Mouse (Mus musculus): Measurements from ENCODE around the gene Spata32. TPM values are rescaled to one million over a fixed set of nuclear protein-coding genes. Genes with fewer than 3 reads are reported as not detected.

Spata32 gene
- not detected in 2 replicates for polyA plus RNA-seq (2012)

GRCm38 (mm10) chr11:103217790-103218516 is at the start of gene Spata32:
TSS of gene Spata32 (minus strand) at chr11:103218432.
- no peak for TF ChIP-seq GATA1 (IDR thresholded peaks at IDR 0.05; ENCODE audit: low read length)

- TF ChIP-seq GATA1 (IDR thresholded peaks at IDR 0.05; ENCODE audit: low read length) = no peak
Measured at GRCm38 (mm10) chr11:103267346-103268219, 49.4 kb upstream of the Spata32 start, which contains the start of gene Map3k14. TSS of gene Map3k14 (minus strand) at chr11:103267472.

GRCm38 (mm10) chr11:103266729-103267345 is 48.6 kb upstream of the Spata32 start:
- no peak for TF ChIP-seq GATA1 (IDR thresholded peaks at IDR 0.05; ENCODE audit: low read length)

- no peak for TF ChIP-seq GATA1 (IDR thresholded peaks at IDR 0.05; ENCODE audit: low read length)
Measured at GRCm38 (mm10) chr11:103265856-103266255, 47.6 kb upstream of the Spata32 start.

GRCm38 (mm10) chr11:103265211-103265610 is 47.0 kb upstream of the Spata32 start:
- TF ChIP-seq GATA1 (IDR thresholded peaks at IDR 0.05; ENCODE audit: low read length) = peak; percentile 20

- TF ChIP-seq GATA1 (IDR thresholded peaks at IDR 0.05; ENCODE audit: low read length) = no peak
Measured at GRCm38 (mm10) chr11:103264427-103265005, 46.3 kb upstream of the Spata32 start.

GRCm38 (mm10) chr11:103263551-103263950 is 45.3 kb upstream of the Spata32 start:
- TF ChIP-seq GATA1 (IDR thresholded peaks at IDR 0.05; ENCODE audit: low read length) = no peak

GRCm38 (mm10) chr11:103262412-103263267 is 44.4 kb upstream of the Spata32 start:
- TF ChIP-seq GATA1 (IDR thresholded peaks at IDR 0.05; ENCODE audit: low read length) = no peak

- TF ChIP-seq GATA1 (IDR thresholded peaks at IDR 0.05; ENCODE audit: low read length) = no peak
Measured at GRCm38 (mm10) chr11:103261671-103262411, 43.6 kb upstream of the Spata32 start.

GRCm38 (mm10) chr11:103260515-103261192 is 42.4 kb upstream of the Spata32 start:
- no peak for TF ChIP-seq GATA1 (IDR thresholded peaks at IDR 0.05; ENCODE audit: low read length)

- TF ChIP-seq GATA1 (IDR thresholded peaks at IDR 0.05; ENCODE audit: low read length) = no peak
Measured at GRCm38 (mm10) chr11:103260034-103260433, 41.8 kb upstream of the Spata32 start.

GRCm38 (mm10) chr11:103257938-103258481 is 39.8 kb upstream of the Spata32 start:
- no peak for TF ChIP-seq GATA1 (IDR thresholded peaks at IDR 0.05; ENCODE audit: low read length)

GRCm38 (mm10) chr11:103253605-103254004 is 35.4 kb upstream of the Spata32 start:
- no peak for TF ChIP-seq GATA1 (IDR thresholded peaks at IDR 0.05; ENCODE audit: low read length)
